In the genomic region with DNA sequence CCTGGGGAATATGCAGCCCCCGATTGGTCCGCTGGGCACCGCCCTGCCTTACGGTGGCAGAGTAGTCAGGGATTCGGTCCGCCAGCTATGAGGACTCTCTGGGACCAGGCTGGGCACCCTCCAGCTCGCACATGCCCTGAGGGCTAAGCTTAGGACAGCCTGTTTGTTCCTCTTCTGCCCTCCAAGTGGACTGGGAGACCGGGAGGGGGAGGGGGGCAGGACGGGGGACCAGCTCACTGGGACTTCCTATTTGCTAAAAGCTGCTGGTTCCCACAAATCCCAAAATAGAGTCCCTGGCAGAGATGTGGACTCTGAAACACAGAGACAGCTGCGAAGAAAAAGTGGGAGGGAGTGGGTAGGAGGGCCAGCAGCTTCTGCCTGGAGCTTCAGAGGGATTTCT, we compare ENCODE assay signal across 8 mouse cellular contexts.
A peak's percentile ranks its signal among the peaks of the same experiment; 100 is the strongest.
DNase-seq lines count a peak whose midpoint lies in the region; ATAC-seq lines count a peak whose summit lies in the region.

No protein-coding gene starts in this region.

- H3K4me3 ChIP-seq in lung, embryonic 15.5 days = no peak overlapping the region
- H3K4me3 ChIP-seq in forebrain, embryonic 12.5 days (replicated peaks) = no peak overlapping the region

- H3K36me3 ChIP-seq in lung, embryonic 15.5 days = no peaks in the 10 kb centered on the region
- no peaks in the 10 kb centered on the region for H3K36me3 ChIP-seq in forebrain, embryonic 12.5 days (replicated peaks)

- no peaks in the 10 kb centered on the region for H3K27me3 ChIP-seq in lung, embryonic 15.5 days
- H3K27me3 ChIP-seq in forebrain, embryonic 12.5 days = no peaks in the 10 kb centered on the region

- no peak for ATAC-seq in lung, embryonic 15.5 days (ENCODE audit: borderline replicate concordance, extremely low read depth, low FRiP score, low TSS enrichment)
- no peak for ATAC-seq in forebrain, embryonic 12.5 days (ENCODE audit: low FRiP score)

- H3K9me3 ChIP-seq in lung, embryonic 15.5 days = no peaks in the 10 kb centered on the region
- no peaks in the 10 kb centered on the region for H3K9me3 ChIP-seq in forebrain, embryonic 12.5 days

- no peak overlapping the region for H3K4me2 ChIP-seq in lung, embryonic 15.5 days
- no peak overlapping the region for H3K4me2 ChIP-seq in forebrain, embryonic 12.5 days

- DNase-seq in adrenal gland, postnatal 10 days = peak; percentile 68
- no peak for DNase-seq in adrenal gland, postnatal 4 days (ENCODE audit: low spot score in 2 of 2)
- DNase-seq in frontal cortex, postnatal 25 days (ENCODE audit: low spot score in 2 of 2) = peak; percentile 22 to 38
- peak; percentile 23 to 51 for DNase-seq in kidney, postnatal 25 days
- no peak for DNase-seq in spleen, postnatal 36 days (ENCODE audit: low spot score in 2 of 2)
- no peak for DNase-seq in cerebellum, adult 8-10 months

- H3K27ac ChIP-seq in lung, embryonic 15.5 days = peak overlapping the region; percentile 18; the same call in 1 of the 2 replicates
- no peak overlapping the region for H3K27ac ChIP-seq in forebrain, embryonic 12.5 days

- 60% methylated on average over 10 of the region's 10 CpGs for WGBS in lung, embryonic 15.5 days
- 64% methylated on average over 10 of the region's 10 CpGs for WGBS in forebrain, embryonic 12.5 days

- H3K9ac ChIP-seq in lung, embryonic 15.5 days = no peak overlapping the region
- no peak overlapping the region for H3K9ac ChIP-seq in forebrain, embryonic 12.5 days

- peaks cover 4% of the 10 kb centered on the region; the same call in 1 of the 2 replicates for H3K4me1 ChIP-seq in lung, embryonic 15.5 days
- peaks cover 7% of the 10 kb centered on the region; the same call in 1 of the 2 replicates for H3K4me1 ChIP-seq in forebrain, embryonic 12.5 days

Comparison
In these comparisons a context has a peak if more than half of its experiments do, and no peak if none do; other contexts are left out.
1. DNase-seq: peak in adrenal gland, postnatal 10 days (single experiment), frontal cortex, postnatal 25 days (2 of 2) and kidney, postnatal 25 days (2 of 2); none in adrenal gland, postnatal 4 days (0 of 2), spleen, postnatal 36 days (0 of 2) and cerebellum, adult 8-10 months (single experiment).